Mouse (Mus musculus): ENCODE data around the gene S100a14. TPM values are rescaled to one million over a fixed set of nuclear protein-coding genes. Genes with fewer than 3 reads are reported as not detected.
A peak's percentile ranks its signal among the peaks of the same experiment; 100 is the strongest.

The S100a14 gene
- polyA plus RNA-seq, 1 experiment from 2014 or later = 0.66 TPM

- H3K4me2 ChIP-seq (replicated peaks) = peak within 1 kb of the TSS; percentile 79
- H3K27me3 ChIP-seq = peaks cover 23% of the 10 kb centered on the region
- H3K9me3 ChIP-seq (replicated peaks) = no peaks in the 10 kb centered on the region
- under 1% methylated on average over 65 of the region's 66 CpGs for WGBS
- peaks cover 32% of the 10 kb centered on the region for H3K36me3 ChIP-seq
- H3K27ac ChIP-seq = peak within 1 kb of the TSS; percentile 94
- peak within 1 kb of the TSS; percentile 91 for H3K4me3 ChIP-seq
- H3K4me1 ChIP-seq = peaks cover 15% of the 10 kb centered on the region
- ATAC-seq (ENCODE audit: low FRiP score) = peak; percentile 93
- peak within 1 kb of the TSS; percentile 95 for H3K9ac ChIP-seq
Observed at GRCm38 (mm10) chr3:90508950-90509746, 17.5 kb upstream of the S100a14 start, which contains the start of gene Chtop. Gene Chtop, minus strand, starts transcription at chr3:90509498.

GRCm38 (mm10) chr3:90509747-90510123 lies 16.9 kb upstream of the S100a14 start:
- H3K36me3 ChIP-seq = peaks cover 26% of the 10 kb centered on the region
- peaks cover 19% of the 10 kb centered on the region for H3K4me1 ChIP-seq
- 8% methylated on average over 2 of the region's 2 CpGs for WGBS
- no peaks in the 10 kb centered on the region for H3K9me3 ChIP-seq (replicated peaks)
- H3K27me3 ChIP-seq = peaks cover 29% of the 10 kb centered on the region
- peak overlapping the region; percentile 79 for H3K4me2 ChIP-seq (replicated peaks)
- no peak overlapping the region for H3K9ac ChIP-seq
- peak; percentile 35 for ATAC-seq (ENCODE audit: low FRiP score)
- peak overlapping the region; percentile 91 for H3K4me3 ChIP-seq
- H3K27ac ChIP-seq = 0 out of 2 replicates have a peak overlapping the region, but pooled peaks have one; percentile 94

- Histone ChIP-seq H3K4me3 (no peak overlapping the region), H3K36me3 (0 out of 2 replicates have a peak, but pooled peaks cover 2% of the 10 kb centered on the region), H3K4me2 (replicated peaks) (no peak overlapping the region), H3K27me3 (peaks cover 41% of the 10 kb centered on the region), H3K9me3 (replicated peaks) (no peaks in the 10 kb centered on the region), H3K9ac (no peak overlapping the region), H3K27ac (no peak overlapping the region), H3K4me1 (peaks cover 24% of the 10 kb centered on the region)
- ATAC-seq (ENCODE audit: low FRiP score) = no peak
- 85% methylated on average over 5 of the region's 5 CpGs for WGBS
Observed at GRCm38 (mm10) chr3:90512276-90512675, 14.4 kb upstream of the S100a14 start.

GRCm38 (mm10) chr3:90512948-90513642 lies 13.6 kb upstream of the S100a14 start:
- Histone ChIP-seq H3K9me3 (replicated peaks) (no peaks in the 10 kb centered on the region), H3K27ac (no peak overlapping the region), H3K4me3 (no peak overlapping the region), H3K27me3 (peaks cover 41% of the 10 kb centered on the region), H3K9ac (no peak overlapping the region), H3K4me1 (peaks cover 16% of the 10 kb centered on the region), H3K4me2 (replicated peaks) (no peak overlapping the region; the same call in 1 of the 2 replicates), H3K36me3 (no peaks in the 10 kb centered on the region)
- no peak for ATAC-seq (ENCODE audit: low FRiP score)
- 75% methylated on average over 9 of the region's 9 CpGs for WGBS

GRCm38 (mm10) chr3:90513796-90514590 lies 12.7 kb upstream of the S100a14 start, which contains the start of the genes S100a1 and S100a13:
Gene S100a1, minus strand, starts transcription at chr3:90514392.
Gene S100a13, plus strand, starts transcription at chr3:90514435.
- peaks cover 41% of the 10 kb centered on the region for H3K27me3 ChIP-seq
- WGBS = 4% methylated on average over 25 of the region's 25 CpGs

GRCm38 (mm10) chr3:90514691-90515090 lies 12.0 kb upstream of the S100a14 start:
- peak overlapping the region; percentile 10; the same call in 1 of the 2 replicates for H3K9ac ChIP-seq

More at GRCm38 (mm10) chr3:90513796-90514590, 12.7 kb upstream of the S100a14 start, which contains the start of the genes S100a1 and S100a13:
- Histone ChIP-seq H3K9me3 (replicated peaks) (no peaks in the 10 kb centered on the region), H3K36me3 (no peaks in the 10 kb centered on the region), H3K4me1 (peaks cover 14% of the 10 kb centered on the region; the same call in 1 of the 2 replicates), H3K4me2 (replicated peaks) (peak within 1 kb of the TSS; percentile 64), H3K4me3 (peak within 1 kb of the TSS; percentile 29), H3K27ac (no peak within 1 kb of the TSS), H3K9ac (peak within 1 kb of the TSS; percentile 46)
- peak; percentile 26; the same call in 1 of the 2 replicates for ATAC-seq (ENCODE audit: low FRiP score)

GRCm38 (mm10) chr3:90515242-90515641 lies 11.4 kb upstream of the S100a14 start:
- Histone ChIP-seq H3K36me3 (no peaks in the 10 kb centered on the region), H3K4me1 (peaks cover 14% of the 10 kb centered on the region; the same call in 1 of the 2 replicates), H3K27me3 (peaks cover 41% of the 10 kb centered on the region), H3K27ac (no peak overlapping the region), H3K9ac (peak overlapping the region; percentile 10; the same call in 1 of the 2 replicates), H3K4me3 (peak overlapping the region; percentile 29), H3K4me2 (replicated peaks) (peak overlapping the region; percentile 64), H3K9me3 (replicated peaks) (no peaks in the 10 kb centered on the region)
- WGBS = 33% methylated on average over 1 of the region's 1 CpGs
- no peak for ATAC-seq (ENCODE audit: low FRiP score)

More at GRCm38 (mm10) chr3:90514691-90515090, 12.0 kb upstream of the S100a14 start:
- ATAC-seq (ENCODE audit: low FRiP score) = peak; percentile 52; the same call in 1 of the 2 replicates
- H3K36me3 ChIP-seq = no peaks in the 10 kb centered on the region
- 1% methylated on average over 10 of the region's 10 CpGs for WGBS
- peaks cover 14% of the 10 kb centered on the region; the same call in 1 of the 2 replicates for H3K4me1 ChIP-seq
- H3K4me2 ChIP-seq (replicated peaks) = peak overlapping the region; percentile 64
- H3K9me3 ChIP-seq (replicated peaks) = no peaks in the 10 kb centered on the region
- H3K4me3 ChIP-seq = peak overlapping the region; percentile 29
- H3K27ac ChIP-seq = no peak overlapping the region
- peaks cover 41% of the 10 kb centered on the region for H3K27me3 ChIP-seq

GRCm38 (mm10) chr3:90515789-90516188 lies 10.9 kb upstream of the S100a14 start:
- H3K9ac ChIP-seq = no peak overlapping the region
- peaks cover 14% of the 10 kb centered on the region; the same call in 1 of the 2 replicates for H3K4me1 ChIP-seq
- H3K27me3 ChIP-seq = peaks cover 41% of the 10 kb centered on the region
- no peak for ATAC-seq (ENCODE audit: low FRiP score)
- no peak overlapping the region for H3K4me3 ChIP-seq
- 86% methylated on average over 4 of the region's 4 CpGs for WGBS
- no peak overlapping the region for H3K4me2 ChIP-seq (replicated peaks)
- no peaks in the 10 kb centered on the region for H3K36me3 ChIP-seq
- no peaks in the 10 kb centered on the region for H3K9me3 ChIP-seq (replicated peaks)
- no peak overlapping the region for H3K27ac ChIP-seq

- Histone ChIP-seq H3K27me3 (peaks cover 33% of the 10 kb centered on the region), H3K9me3 (replicated peaks) (no peaks in the 10 kb centered on the region), H3K27ac (no peak overlapping the region), H3K36me3 (no peaks in the 10 kb centered on the region), H3K9ac (no peak overlapping the region), H3K4me2 (replicated peaks) (no peak overlapping the region), H3K4me3 (no peak overlapping the region), H3K4me1 (peaks cover 14% of the 10 kb centered on the region; the same call in 1 of the 2 replicates)
- ATAC-seq (ENCODE audit: low FRiP score) = no peak
- WGBS = 87% methylated on average over 4 of the region's 4 CpGs
Observed at GRCm38 (mm10) chr3:90517711-90518110, 8.9 kb upstream of the S100a14 start.

GRCm38 (mm10) chr3:90525421-90525820 lies 1.2 kb upstream of the S100a14 start:
- 59% methylated on average over 4 of the region's 4 CpGs for WGBS
- no peak for ATAC-seq (ENCODE audit: low FRiP score)
- H3K27me3 ChIP-seq = 0 out of 2 replicates have a peak, but pooled peaks cover 4% of the 10 kb centered on the region

GRCm38 (mm10) chr3:90526076-90526475 lies 580 bp upstream of the S100a14 start:
- Histone ChIP-seq H3K36me3 (no peaks in the 10 kb centered on the region), H3K4me1 (no peaks in the 10 kb centered on the region), H3K27ac (no peak overlapping the region), H3K4me3 (no peak overlapping the region), H3K9ac (no peak overlapping the region), H3K4me2 (replicated peaks) (no peak overlapping the region), H3K9me3 (replicated peaks) (no peaks in the 10 kb centered on the region), H3K27me3 (0 out of 2 replicates have a peak, but pooled peaks cover 4% of the 10 kb centered on the region)
- WGBS = 79% methylated on average over 2 of the region's 2 CpGs
- ATAC-seq (ENCODE audit: low FRiP score) = no peak

More at GRCm38 (mm10) chr3:90525421-90525820, 1.2 kb upstream of the S100a14 start:
- Histone ChIP-seq H3K36me3 (no peaks in the 10 kb centered on the region), H3K4me3 (no peak overlapping the region), H3K4me2 (replicated peaks) (no peak overlapping the region), H3K9me3 (replicated peaks) (no peaks in the 10 kb centered on the region), H3K9ac (no peak overlapping the region), H3K4me1 (no peaks in the 10 kb centered on the region), H3K27ac (no peak overlapping the region)

All from hindbrain, embryonic 12.5 days (tissue).